Mouse (Mus musculus) spleen, adult 12 weeks (tissue): ENCODE measurements at regions not wholly inside any gene's neighbourhood (a gene's known extent, or its start where the extent isn't known, plus 50 kb on each side); places are given as distances from the start of the nearest gene placed in this dataset.
A peak's percentile ranks its signal among the peaks of the same experiment; 100 is the strongest.
"Not testable (repeated sequence)": the region's sequence is repeated elsewhere in the genome, so short reads cannot be mapped to it uniquely, and the experiment has no call there.

Experiments used
- DNase-seq: peaks from one replicate; pipeline ENCODE4 v3.0.0; 2022; ENCODE audit warnings: low spot score

GRCm38 (mm10) chr11:63211501-63211900, 82.7 kb downstream of the Pmp22 start:
- no peak for DNase-seq

- DNase-seq = peak; percentile 29
Measured at GRCm38 (mm10) chr11:63213043-63213442, 84.3 kb downstream of the Pmp22 start.

GRCm38 (mm10) chr11:63213901-63214425, 85.2 kb downstream of the Pmp22 start:
- no peak for DNase-seq

GRCm38 (mm10) chr11:63215993-63216392, 87.2 kb downstream of the Pmp22 start:
- DNase-seq = no peak

GRCm38 (mm10) chr11:63217049-63217448, 88.3 kb downstream of the Pmp22 start:
- no peak for DNase-seq

DNA sequence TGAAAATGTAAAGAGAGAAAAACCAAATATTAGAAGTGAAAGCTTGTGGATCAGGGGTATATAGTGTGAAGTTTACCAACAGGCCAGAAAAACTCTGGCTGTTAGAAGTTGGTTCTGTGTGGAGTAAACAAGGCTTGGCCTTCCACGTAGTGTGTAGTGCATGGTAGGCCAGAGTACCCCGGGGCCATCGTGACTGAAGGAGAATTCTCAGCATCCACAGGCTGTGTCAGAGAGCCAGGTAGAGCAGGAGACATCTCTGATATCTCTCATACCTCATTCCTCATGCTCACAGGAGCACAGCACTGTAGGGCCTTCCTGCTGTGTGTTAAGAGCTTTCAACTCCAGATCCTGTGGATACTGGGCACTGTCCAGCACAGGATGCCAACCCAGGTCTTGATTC, 97.7 kb downstream of the Pmp22 start:
- DNase-seq = no peak

- no peak for DNase-seq
Measured at GRCm38 (mm10) chr11:63230786-63231185, 102.0 kb downstream of the Pmp22 start.

DNA sequence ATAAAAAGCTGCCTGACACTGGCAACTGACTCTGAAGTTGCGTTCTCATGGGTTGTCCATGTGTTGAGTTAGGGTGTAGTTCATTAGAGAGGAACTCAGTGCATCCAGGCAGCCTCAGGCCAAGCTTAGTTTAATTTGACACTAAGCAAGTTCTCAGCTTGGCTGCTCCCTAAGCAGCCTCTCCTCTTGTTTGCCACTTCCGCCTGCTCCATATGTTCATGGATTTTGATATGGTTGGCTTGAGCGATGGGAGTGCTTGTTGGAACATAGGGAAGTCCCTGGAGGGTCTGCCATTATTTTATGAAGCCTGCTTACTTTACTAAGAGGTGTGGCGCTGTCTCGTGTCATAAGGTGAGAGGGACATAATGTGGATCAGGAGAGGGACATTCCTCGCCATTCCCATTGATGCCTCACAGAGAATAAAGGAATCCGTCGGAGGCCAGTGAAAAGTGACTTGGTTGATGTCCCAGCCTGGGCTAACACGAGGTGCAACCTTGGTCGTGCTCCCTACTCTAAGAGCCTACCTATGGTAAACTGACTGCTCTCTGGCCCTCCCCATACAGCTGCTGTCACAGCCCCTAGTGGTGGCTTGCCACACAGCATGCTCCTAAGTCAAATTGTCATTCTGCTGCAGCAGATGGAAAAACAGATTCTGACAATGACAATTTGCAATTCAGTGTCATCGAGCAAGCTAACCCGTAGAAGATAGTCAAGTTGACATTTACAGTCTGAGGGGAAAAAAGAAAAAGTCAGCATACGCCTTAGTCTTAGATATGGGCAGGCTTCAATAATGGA, 104.6 kb downstream of the Pmp22 start:
- DNase-seq = no peak

DNA sequence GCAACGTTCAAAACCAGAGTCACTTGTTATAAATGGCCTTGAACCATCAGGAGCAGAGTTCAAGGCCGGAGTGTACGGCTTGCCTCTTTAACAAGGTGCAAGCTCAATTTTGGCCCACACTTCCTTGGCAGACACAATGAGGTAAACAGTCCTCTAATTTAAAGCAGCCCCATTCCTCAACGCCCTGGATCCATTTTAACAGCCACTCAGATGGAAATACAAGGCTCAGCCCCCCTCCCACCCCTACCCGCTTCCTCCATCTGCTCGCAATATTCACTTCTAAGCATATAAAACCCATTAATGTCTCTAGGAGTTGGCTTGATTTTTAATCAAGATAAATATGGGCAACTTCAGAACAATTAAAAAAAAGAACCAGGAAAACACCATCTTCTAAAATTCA, 105.7 kb downstream of the Pmp22 start:
- no peak for DNase-seq

- DNase-seq = no peak
Measured at GRCm38 (mm10) chr11:63238655-63239054, 109.9 kb downstream of the Pmp22 start.

DNA sequence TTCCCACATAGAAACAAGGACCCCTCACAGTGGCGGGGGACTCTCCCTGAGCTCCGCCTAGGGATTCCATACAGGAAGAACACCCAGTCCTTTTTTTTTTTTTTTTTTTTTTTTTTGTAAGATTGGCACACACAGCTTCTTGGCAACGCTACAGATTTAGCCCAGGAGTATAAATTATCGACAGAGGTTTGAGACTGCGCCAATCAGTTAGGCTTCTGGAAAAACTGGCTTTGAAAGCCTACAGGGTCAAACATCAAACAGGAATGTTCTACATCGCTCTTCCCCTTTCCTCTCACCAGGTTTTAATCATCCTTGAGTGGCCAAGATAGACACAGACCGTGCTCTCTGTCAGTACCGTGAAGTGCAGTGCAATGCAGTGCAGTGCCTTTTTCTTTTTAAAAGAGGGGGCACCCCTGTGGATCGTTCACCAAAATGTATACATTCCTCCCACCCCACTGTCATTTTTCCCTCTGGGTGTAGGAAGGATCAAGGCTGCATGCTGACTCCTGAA, 115.2 kb downstream of the Pmp22 start:
- DNase-seq = no peak

GRCm38 (mm10) chr11:63245041-63245440, 116.3 kb downstream of the Pmp22 start:
- DNase-seq = no peak

GRCm38 (mm10) chr11:63246052-63246661, 117.4 kb downstream of the Pmp22 start:
- DNase-seq = no peak

GRCm38 (mm10) chr11:63252012-63252856, 123.5 kb downstream of the Pmp22 start:
- DNase-seq = no peak

- no peak for DNase-seq
Measured at GRCm38 (mm10) chr11:63252968-63253602, 124.3 kb downstream of the Pmp22 start.

DNA sequence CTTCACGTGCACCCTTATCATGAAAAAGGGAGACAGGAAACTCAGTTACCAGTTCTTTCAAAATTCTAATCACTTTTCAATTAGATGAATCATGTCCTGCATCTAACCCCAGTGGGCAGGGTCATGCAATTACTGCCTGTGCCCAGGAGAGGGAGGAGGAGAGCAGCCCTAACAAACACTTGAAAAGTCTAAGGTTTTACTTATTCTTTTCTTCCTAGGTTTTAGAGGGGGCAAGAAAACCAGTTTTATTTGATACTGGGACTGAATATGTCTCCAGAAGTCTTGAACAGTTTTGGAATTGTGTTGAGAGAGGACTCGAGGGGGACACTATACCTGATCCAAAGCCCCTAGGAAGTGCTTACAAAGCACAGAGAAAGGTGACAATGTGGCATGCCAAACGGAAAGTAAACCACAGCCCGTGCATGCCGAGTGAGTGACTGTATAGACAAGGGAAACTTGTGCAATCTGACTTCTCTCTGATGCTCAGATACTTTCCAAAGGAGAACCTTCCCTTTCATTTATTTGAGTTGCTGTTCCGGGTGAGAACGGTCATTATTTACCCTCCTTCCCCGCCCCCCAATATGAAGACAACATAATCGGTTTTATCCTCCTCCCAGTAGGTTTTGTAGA, 135.8 kb downstream of the Pmp22 start:
- DNase-seq = no peak

DNA sequence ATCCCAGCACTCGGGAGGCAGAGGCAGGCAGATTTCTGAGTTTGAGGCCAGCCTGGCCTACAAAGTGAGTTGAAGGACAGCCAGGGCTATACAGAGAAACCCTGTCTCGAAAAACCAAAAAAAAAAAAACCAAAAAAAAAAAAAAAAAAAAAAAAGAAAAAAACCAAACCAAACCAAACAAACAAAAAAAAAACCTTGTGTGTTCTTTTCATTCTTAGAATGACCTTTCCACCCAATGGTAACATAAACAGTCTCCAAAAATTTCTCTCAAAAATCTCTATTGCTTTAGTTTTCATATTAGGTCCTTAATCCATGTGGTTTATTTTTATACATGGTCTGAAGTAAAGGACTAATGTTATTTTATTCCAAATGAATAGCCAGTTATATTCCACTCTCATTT, 137.5 kb downstream of the Pmp22 start:
- DNase-seq = not testable (repeated sequence)

DNA sequence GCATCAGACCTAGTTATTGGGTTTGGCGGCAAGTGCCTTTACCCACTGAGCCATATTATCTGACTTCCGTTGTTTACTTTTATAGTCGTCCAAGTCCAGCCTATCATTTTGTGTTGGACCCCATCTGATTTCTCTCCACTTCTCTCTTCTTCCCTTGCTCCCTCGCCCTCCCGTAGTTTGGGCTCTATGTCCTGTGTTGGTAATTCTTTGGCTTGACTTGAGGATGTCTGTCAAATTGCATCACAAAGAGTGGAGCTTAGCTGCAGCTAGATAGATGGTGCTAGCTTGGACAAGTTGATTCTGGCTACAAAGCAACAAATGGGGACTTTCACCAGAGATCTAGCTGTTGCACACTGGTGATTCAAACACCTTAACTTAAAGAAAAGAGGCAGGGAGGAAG, 147.9 kb downstream of the Pmp22 start:
- DNase-seq = no peak

DNA sequence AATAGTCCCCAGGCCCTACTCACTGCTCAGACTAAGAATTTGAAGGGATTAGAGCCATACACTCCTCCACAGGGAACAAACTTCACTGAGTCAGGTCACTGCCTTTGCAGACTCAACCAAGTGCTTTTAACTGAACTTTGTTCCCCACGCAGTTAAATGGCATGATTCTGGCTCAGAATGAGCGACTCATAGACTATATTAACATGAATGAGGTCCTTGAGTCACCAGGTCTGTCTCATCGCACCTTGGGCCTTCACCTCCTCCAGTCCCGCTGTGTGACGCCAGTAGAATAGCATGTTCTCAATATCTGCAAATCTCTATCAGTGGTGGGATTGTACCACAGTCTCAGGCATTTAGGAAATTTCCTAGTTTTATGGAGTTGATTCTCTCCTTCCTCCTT, 153.1 kb downstream of the Pmp22 start:
- DNase-seq = no peak

DNA sequence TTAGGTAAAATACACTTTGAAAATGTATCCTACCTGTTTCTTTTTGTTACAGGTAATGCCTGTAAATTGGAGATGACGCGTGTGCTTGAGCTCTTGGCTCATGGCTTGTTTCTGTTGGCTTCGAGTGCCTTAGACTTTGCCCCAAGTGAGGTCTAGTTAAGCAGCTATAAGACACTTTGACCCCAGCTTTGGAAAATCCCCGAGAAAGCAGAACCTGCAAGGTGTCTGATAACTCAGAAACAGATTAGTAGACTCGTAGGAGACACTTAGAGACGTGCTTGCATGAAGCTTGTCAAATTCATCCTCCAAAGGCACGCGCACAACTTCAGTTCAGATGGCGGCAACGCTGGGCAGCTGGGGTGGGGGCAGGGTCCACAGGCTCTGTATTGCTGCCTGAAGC, 153.8 kb downstream of the Pmp22 start:
- no peak for DNase-seq

GRCm38 (mm10) chr11:63286026-63286425, 157.2 kb downstream of the Pmp22 start:
- no peak for DNase-seq
